Mouse (Mus musculus) CH12.LX (cell line): ENCODE data around the gene Cnr2. TPM values are rescaled to one million over a fixed set of nuclear protein-coding genes. Genes with fewer than 3 reads are reported as not detected.

Source experiments
- DNase-seq: peaks from one replicate; pipeline ENCODE4 v3.0.0-alpha.2; 2013; ENCODE audit errors: extremely low read depth
- H3K27ac ChIP-seq: 2 replicates; pipeline ENCODE4 v1.5.1; 2012; ENCODE audit warnings: low read depth, mild to moderate bottlenecking, control low read depth, moderate library complexity; ENCODE audit not compliant: insufficient read depth
- H3K27me3 ChIP-seq: replicated peaks from 2 replicates; pipeline ENCODE3; 2012; ENCODE audit warnings: inconsistent platforms
- H3K36me3 ChIP-seq, 2 experiments: replicated peaks in 1 of 2; 2 replicates each; pipeline versions ENCODE3 to v1.6.1; 2012; ENCODE audit warnings: inconsistent platforms in 1 of 2, low read length in 1 of 2, mild to moderate bottlenecking in 1 of 2, mixed read lengths in 1 of 2, moderate library complexity in 1 of 2; ENCODE audit not compliant: control insufficient read depth in 1 of 2, insufficient read depth in 1 of 2
- H3K4me1 ChIP-seq, 2 experiments: 2 replicates each; pipeline ENCODE4 v1.6.1; 2012; ENCODE audit warnings: inconsistent platforms in 1 of 2, moderate library complexity in 1 of 2; ENCODE audit not compliant: insufficient read depth in 2 of 2, control insufficient read depth in 1 of 2
- H3K4me2 ChIP-seq: 2 replicates; pipeline ENCODE4 v1.6.1; 2012; ENCODE audit warnings: low read depth, mild to moderate bottlenecking, control low read depth; ENCODE audit not compliant: poor library complexity, insufficient read depth, severe bottlenecking
- H3K4me3 ChIP-seq, 3 experiments: fragments of 150-350 bp in 1 of 3; sonication (generic) in 1 of 3; replicated peaks in 1 of 3; 2 replicates each; pipeline versions ENCODE3 to v1.5.1; 2011 to 2012; ENCODE audit warnings: low read depth in 2 of 3, low read length in 2 of 3, mild to moderate bottlenecking in 2 of 3, moderate library complexity in 2 of 3, control low read depth in 1 of 3, improper control_type of control experiment in 1 of 3, inconsistent platforms in 1 of 3, mixed read lengths in 1 of 3; ENCODE audit not compliant: poor library complexity in 1 of 3
- H3K79me2 ChIP-seq: replicated peaks from 2 replicates; pipeline ENCODE4 v1.6.1; 2012; ENCODE audit warnings: mild to moderate bottlenecking, moderate library complexity; ENCODE audit not compliant: control insufficient read depth, poor library complexity, insufficient read depth, severe bottlenecking; ENCODE audit errors: extremely low read depth
- H3K9ac ChIP-seq: 2 replicates; pipeline ENCODE4 v1.6.1; 2012; ENCODE audit warnings: low read depth, mild to moderate bottlenecking, control low read depth, moderate library complexity; ENCODE audit not compliant: insufficient read depth
- H3K9me3 ChIP-seq: replicated peaks from 2 replicates; pipeline ENCODE3; 2012; ENCODE audit warnings: low read length, inconsistent platforms, mixed read lengths
- BHLHE40 ChIP-seq: IDR thresholded peaks from 2 replicates; pipeline ENCODE4 v1.6.1; 2011; ENCODE audit warnings: mild to moderate bottlenecking, low read depth, low read length, improper control_type of control experiment
- CHD1 ChIP-seq: IDR thresholded peaks from 2 replicates; pipeline ENCODE4 v1.6.1; 2012; ENCODE audit warnings: low read depth, low read length, improper control_type of control experiment, inconsistent platforms
- CHD2 ChIP-seq: IDR thresholded peaks from 2 replicates; pipeline ENCODE4 v1.6.1; 2011; ENCODE audit warnings: low read length, improper control_type of control experiment
- CTCF ChIP-seq, 2 experiments: IDR thresholded peaks in 1 of 2; conservative IDR thresholded peaks in 1 of 2; 2 replicates each; pipeline ENCODE4 v1.5.1; 2011 to 2012; ENCODE audit warnings: low read depth in 2 of 2, low read length in 2 of 2, improper control_type of control experiment in 1 of 2, inconsistent platforms in 1 of 2, mild to moderate bottlenecking in 1 of 2, moderate library complexity in 1 of 2
- E2F4 ChIP-seq: IDR thresholded peaks from 2 replicates; pipeline ENCODE4 v1.6.1; 2011; ENCODE audit warnings: low read depth, low read length, improper control_type of control experiment; ENCODE audit not compliant: insufficient replicate concordance
- ELF1 ChIP-seq: IDR thresholded peaks from 2 replicates; pipeline ENCODE4 v1.6.1; 2014; ENCODE audit warnings: low read depth, mild to moderate bottlenecking, inconsistent platforms, low read length, improper control_type of control experiment
- EP300 ChIP-seq: IDR thresholded peaks from 2 replicates; pipeline ENCODE4 v1.6.1; 2011; ENCODE audit warnings: low read length, improper control_type of control experiment
- ETS1 ChIP-seq: conservative IDR thresholded peaks from 2 replicates; pipeline ENCODE4 v1.6.1; 2012; ENCODE audit warnings: low read depth, mild to moderate bottlenecking, inconsistent platforms, low read length, improper control_type of control experiment, moderate library complexity
- GABPA ChIP-seq: IDR thresholded peaks from 2 replicates; pipeline ENCODE4 v1.6.1; 2012; ENCODE audit warnings: low read depth, low read length, improper control_type of control experiment, inconsistent platforms; ENCODE audit not compliant: insufficient replicate concordance
- HCFC1 ChIP-seq: IDR thresholded peaks from 2 replicates; pipeline ENCODE4 v1.6.1; 2012; ENCODE audit warnings: low read depth, mild to moderate bottlenecking, inconsistent platforms, low read length, improper control_type of control experiment
- IRF4 ChIP-seq: IDR thresholded peaks from 2 replicates; pipeline ENCODE4 v1.6.1; 2014; ENCODE audit warnings: low read depth, mild to moderate bottlenecking, inconsistent platforms, low read length, improper control_type of control experiment
- JUN ChIP-seq: IDR thresholded peaks from 2 replicates; pipeline ENCODE4 v1.6.1; 2011; ENCODE audit warnings: low read depth, mild to moderate bottlenecking, low read length, improper control_type of control experiment, moderate library complexity; ENCODE audit not compliant: insufficient read depth
- JUND ChIP-seq: conservative IDR thresholded peaks from 2 replicates; pipeline ENCODE4 v1.6.1; 2011; ENCODE audit warnings: low read depth, low read length, improper control_type of control experiment
- KAT2A ChIP-seq: IDR thresholded peaks from 2 replicates; pipeline ENCODE4 v1.6.1; 2012; ENCODE audit warnings: low read length, improper control_type of control experiment, inconsistent platforms; ENCODE audit not compliant: insufficient replicate concordance
- MAFK ChIP-seq: IDR thresholded peaks from 2 replicates; pipeline ENCODE4 v1.6.1; 2011; ENCODE audit warnings: low read length, improper control_type of control experiment; ENCODE audit not compliant: insufficient replicate concordance
- MAX ChIP-seq: IDR thresholded peaks from 2 replicates; pipeline ENCODE4 v1.6.1; 2011; ENCODE audit warnings: low read length, improper control_type of control experiment
- MAZ ChIP-seq: IDR thresholded peaks from 2 replicates; pipeline ENCODE4 v1.6.1; 2012; ENCODE audit warnings: low read depth, mild to moderate bottlenecking, inconsistent platforms, low read length, improper control_type of control experiment, moderate library complexity
- MEF2A ChIP-seq: IDR thresholded peaks from 2 replicates; pipeline ENCODE4 v1.6.1; 2014; ENCODE audit warnings: low read depth, mild to moderate bottlenecking, inconsistent platforms, low read length, improper control_type of control experiment, borderline replicate concordance
- MXI1 ChIP-seq: IDR thresholded peaks from 2 replicates; pipeline ENCODE4 v1.6.1; 2011; ENCODE audit warnings: mild to moderate bottlenecking, low read depth, low read length, improper control_type of control experiment
- MYC ChIP-seq: IDR thresholded peaks from 2 replicates; pipeline ENCODE4 v1.6.1; 2011; ENCODE audit warnings: low read depth, mild to moderate bottlenecking, improper control_type of control experiment, low read length
- NELFE ChIP-seq: IDR thresholded peaks from 2 replicates; pipeline ENCODE4 v1.6.1; 2011; ENCODE audit warnings: low read depth, low read length, improper control_type of control experiment
- NRF1 ChIP-seq: IDR thresholded peaks from 2 replicates; pipeline ENCODE4 v1.6.1; 2014; ENCODE audit warnings: low read depth, mild to moderate bottlenecking, inconsistent platforms, low read length, improper control_type of control experiment, moderate library complexity
- PAX5 ChIP-seq: IDR thresholded peaks from 2 replicates; pipeline ENCODE4 v1.6.1; 2012; ENCODE audit warnings: low read length, inconsistent platforms, mixed read lengths
- POLR2A ChIP-seq: IDR thresholded peaks from 2 replicates; pipeline ENCODE4 v1.6.1; 2011; ENCODE audit warnings: low read depth, mild to moderate bottlenecking, improper control_type of control experiment, low read length
- POLR2AphosphoS2 ChIP-seq: IDR thresholded peaks from 2 replicates; pipeline ENCODE4 v1.6.1; 2011; ENCODE audit warnings: low read depth, low read length, improper control_type of control experiment
- RAD21 ChIP-seq: IDR thresholded peaks from 2 replicates; pipeline ENCODE4 v1.6.1; 2011; ENCODE audit warnings: low read depth, mild to moderate bottlenecking, low read length, improper control_type of control experiment, moderate library complexity
- RCOR1 ChIP-seq: conservative IDR thresholded peaks from 2 replicates; pipeline ENCODE4 v1.6.1; 2012; ENCODE audit warnings: low read depth, mild to moderate bottlenecking, inconsistent platforms, low read length, improper control_type of control experiment
- SIN3A ChIP-seq: IDR thresholded peaks from 2 replicates; pipeline ENCODE4 v1.6.1; 2012; ENCODE audit warnings: low read length, improper control_type of control experiment, inconsistent platforms
- SMC3 ChIP-seq: IDR thresholded peaks from 2 replicates; pipeline ENCODE4 v1.6.1; 2011; ENCODE audit warnings: low read depth, low read length, improper control_type of control experiment
- TBP ChIP-seq: conservative IDR thresholded peaks from 2 replicates; pipeline ENCODE4 v1.6.1; 2011; ENCODE audit warnings: low read depth, low read length, improper control_type of control experiment
- TCF12 ChIP-seq: IDR thresholded peaks from 2 replicates; pipeline ENCODE4 v1.6.1; 2014; ENCODE audit warnings: low read depth, mild to moderate bottlenecking, inconsistent platforms, low read length, improper control_type of control experiment
- UBTF ChIP-seq: IDR thresholded peaks from 2 replicates; pipeline ENCODE4 v1.6.1; 2012; ENCODE audit warnings: low read depth, mild to moderate bottlenecking, inconsistent platforms, low read length, improper control_type of control experiment, moderate library complexity
- USF1 ChIP-seq: IDR thresholded peaks from 2 replicates; pipeline ENCODE4 v1.6.1; 2014; ENCODE audit warnings: low read depth, mild to moderate bottlenecking, inconsistent platforms, low read length, improper control_type of control experiment
- USF2 ChIP-seq: conservative IDR thresholded peaks from 2 replicates; pipeline ENCODE4 v1.6.1; 2011; ENCODE audit warnings: low read depth, low read length, improper control_type of control experiment
- ZC3H11A ChIP-seq: IDR thresholded peaks from 2 replicates; pipeline ENCODE4 v1.6.1; 2012; ENCODE audit warnings: low read depth, mild to moderate bottlenecking, inconsistent platforms, low read length, improper control_type of control experiment
- ZKSCAN1 ChIP-seq: IDR thresholded peaks from 2 replicates; pipeline ENCODE4 v1.6.1; 2012; ENCODE audit warnings: low read depth, inconsistent platforms, low read length, improper control_type of control experiment, borderline replicate concordance
- ZMIZ1 ChIP-seq: IDR thresholded peaks from 2 replicates; pipeline ENCODE4 v1.6.1; 2012; ENCODE audit warnings: low read depth, mild to moderate bottlenecking, inconsistent platforms, low read length, improper control_type of control experiment
- ZNF384 ChIP-seq: IDR thresholded peaks from 2 replicates; pipeline ENCODE4 v1.6.1; 2012; ENCODE audit warnings: low read depth, low read length, improper control_type of control experiment, inconsistent platforms
- dilution Hi-C: fragments of 300-500 bp; cut with MboI; formaldehyde crosslinking; loops from 2 replicates; pipeline ENCODE4 v1.14.3; 2020; ENCODE audit warnings: low sequenced_read_pairs; ENCODE audit not compliant: extremely low pct_unique_long_range_greater_than_20kb, extremely low pct_ligation_motif_present
- in situ Hi-C: fragments of 300-500 bp; cut with MboI; formaldehyde crosslinking; loops from 3 replicates; pipeline ENCODE4 v1.14.3; 2019; ENCODE audit warnings: low sequenced_read_pairs, low pct_ligation_motif_present, low pct_unique_long_range_greater_than_20kb, mixed read lengths
- polyA plus RNA-seq: library from polyadenylated mRNA; unstranded; fragments of >175 nt; gene quantifications from 2 replicates; pipeline ENCODE4 v1.2.1, GENCODE M21; 2012; ENCODE audit warnings: low read depth; ENCODE audit not compliant: insufficient read length
- total RNA-seq, 2 experiments: library from RNA; depleted of rRNA; stranded (reverse); fragments of 300-350 nt in 1 of 2; fragments of >200 nt in 1 of 2; gene quantifications; 2 replicates each; pipeline ENCODE4 v1.2.3; 2012 to 2014

The Cnr2 gene
- total and polyA plus RNA-seq, 3 experiments: 5.6 to 13.8 (median 10.6) TPM

DNA sequence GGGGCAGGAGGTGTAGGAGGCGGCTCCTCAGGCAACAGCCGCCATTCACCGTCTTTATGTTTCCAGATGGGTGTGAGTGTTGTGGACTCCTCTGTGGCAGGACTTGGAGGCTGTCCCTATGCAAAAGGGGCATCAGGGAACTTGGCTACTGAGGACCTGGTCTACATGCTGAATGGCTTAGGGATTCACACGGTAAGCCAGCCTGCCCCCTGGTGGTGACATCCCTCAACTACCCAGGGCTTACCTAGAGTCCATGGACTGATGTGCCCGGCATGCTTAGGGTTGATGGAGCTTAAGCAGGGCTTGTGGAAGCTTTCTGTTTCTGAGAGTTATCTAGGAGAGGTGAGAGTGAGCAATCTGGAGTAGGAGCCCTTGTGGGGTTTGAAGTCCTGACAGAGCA, 65.5 kb downstream of the Cnr2 start:
- H3K4me1 ChIP-seq: peaks cover 7 to 34% of the 10 kb centered on the region in 2 experiments; a peak in 3 of 4 replicates
- H3K27me3 ChIP-seq: no peaks in the 10 kb centered on the region
- H3K4me2 ChIP-seq: no peak overlapping the region
- dilution Hi-C loops: no loop called here
- TF ChIP-seq IRF4 (0 out of 2 replicates have a peak, but pooled peaks have one; percentile 45), MAZ (no peak), EP300 (no peak), ZNF384 (no peak), PAX5 (no peak), UBTF (no peak), MEF2A (0 out of 2 replicates have a peak, but pooled peaks have one; percentile 23), POLR2A (no peak), ZC3H11A (peak; percentile 33; the same call in 1 of the 2 replicates), CHD2 (no peak), USF1 (no peak), ZMIZ1 (no peak), MAFK (no peak), JUN (no peak), HCFC1 (no peak), POLR2AphosphoS2 (no peak), MAX (no peak), RCOR1 (no peak), MYC (no peak), E2F4 (no peak), ETS1 (no peak), GABPA (no peak), BHLHE40 (no peak), ZKSCAN1 (no peak), SIN3A (no peak), CTCF (conservative IDR thresholded peaks at IDR 0.05 in 1 of 2, IDR thresholded peaks at IDR 0.05 in 1 of 2; ENCODE audit: low read depth in 2 of 2, low read length in 2 of 2) (peak; percentile 71 to 90), RAD21 (peak; percentile 73), MXI1 (no peak), USF2 (no peak), ELF1 (no peak), TCF12 (no peak), KAT2A (no peak), SMC3 (peak; percentile 86), TBP (no peak), NRF1 (0 out of 2 replicates have a peak, but pooled peaks have one; percentile 28), CHD1 (no peak), JUND (no peak), NELFE (no peak)
- H3K79me2 ChIP-seq: no peaks in the 10 kb centered on the region
- H3K9me3 ChIP-seq: no peaks in the 10 kb centered on the region
- H3K36me3 ChIP-seq: peaks cover 33 to 64% of the 10 kb centered on the region in 2 experiments
- H3K27ac ChIP-seq: no peak overlapping the region
- H3K4me3 ChIP-seq: no peak overlapping the region
- DNase-seq: peak; percentile 89
- in situ Hi-C loops: no loop called here
- no peak overlapping the region for H3K9ac ChIP-seq
